Mouse (Mus musculus): ENCODE results near the gene Dgkd.

DNA sequence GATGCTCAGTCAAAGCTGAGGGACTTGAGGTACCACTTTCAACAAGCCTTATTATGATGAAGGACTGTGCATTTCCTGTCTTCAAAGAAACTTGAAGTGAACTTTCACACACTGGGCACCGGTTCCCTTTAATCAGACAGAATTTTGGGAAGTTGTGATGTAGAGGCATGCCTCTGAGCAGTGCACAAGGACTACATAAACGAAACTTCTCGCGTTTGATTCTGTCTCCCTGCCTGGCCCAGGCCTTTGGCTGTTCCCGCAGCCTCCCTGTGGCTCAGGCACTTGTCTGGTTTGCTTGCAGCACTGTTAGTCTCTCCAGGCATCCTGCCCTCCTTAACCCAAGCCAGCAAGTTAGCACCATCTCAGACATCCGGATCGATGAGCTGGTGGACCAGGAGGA lies 39.4 kb upstream of the Dgkd start:
- TF ChIP-seq CTCF (IDR thresholded peaks at IDR 0.05; ENCODE audit: low read depth) (no peak), EP300 (optimal IDR thresholded peaks at IDR 0.05) (no peak)
